Mouse (Mus musculus) stomach, postnatal 0 days (tissue): ENCODE measurements around the gene Casp6. TPM values are rescaled to one million over a fixed set of nuclear protein-coding genes. Genes with fewer than 3 reads are reported as not detected.
A peak's percentile ranks its signal among the peaks of the same experiment; 100 is the strongest.

Experiments used
- ATAC-seq: fragments of 200-750 bp; cut with Nextera tagmentation; 2 replicates; pipeline ENCODE4 v1.8.0; 2017; ENCODE audit not compliant: low FRiP score, low TSS enrichment
- DNase-seq: peaks from one replicate; pipeline ENCODE4 v3.0.0-alpha.2; 2016; ENCODE audit warnings: low spot score
- H3K27ac ChIP-seq: fragments of 300-500 bp; sonication (generic); replicated peaks from 2 replicates; pipeline ENCODE4 v1.5.1; 2014; ENCODE audit warnings: mild to moderate bottlenecking, control low read depth
- H3K27me3 ChIP-seq: fragments of 300-500 bp; sonication (generic); 2 replicates; pipeline ENCODE4 v1.6.1; 2014; ENCODE audit warnings: low read length; ENCODE audit not compliant: control insufficient read depth, insufficient read depth
- H3K36me3 ChIP-seq: fragments of 300-500 bp; sonication (generic); 2 replicates; pipeline ENCODE4 v1.6.1; 2014; ENCODE audit warnings: low read length, mixed read lengths; ENCODE audit not compliant: control insufficient read depth, insufficient read depth
- H3K4me1 ChIP-seq: fragments of 300-500 bp; sonication (generic); replicated peaks from 2 replicates; pipeline ENCODE4 v1.6.1; 2014; ENCODE audit warnings: antibody characterized with exemption; ENCODE audit not compliant: control insufficient read depth, insufficient read depth
- H3K4me2 ChIP-seq: fragments of 300-500 bp; sonication (generic); replicated peaks from 2 replicates; pipeline ENCODE4 v1.6.1; 2014; ENCODE audit warnings: low read depth, mild to moderate bottlenecking, control low read depth, moderate library complexity
- H3K4me3 ChIP-seq: fragments of 300-500 bp; sonication (generic); 2 replicates; pipeline ENCODE4 v1.5.1; 2014; ENCODE audit warnings: low read depth, low read length, control low read depth
- H3K9ac ChIP-seq: fragments of 300-500 bp; sonication (generic); 2 replicates; pipeline ENCODE4 v1.6.1; 2014; ENCODE audit warnings: mild to moderate bottlenecking, low read length, control low read depth, mixed read lengths
- H3K9me3 ChIP-seq: fragments of 300-500 bp; sonication (generic); 2 replicates; pipeline ENCODE4 v1.6.1; 2016; ENCODE audit warnings: low read length; ENCODE audit not compliant: control insufficient read depth
- CTCF ChIP-seq: IDR thresholded peaks from 2 replicates; pipeline ENCODE4 v1.5.1; 2016; ENCODE audit warnings: antibody characterized with exemption, low read depth, mild to moderate bottlenecking, moderate library complexity
- EP300 ChIP-seq: optimal IDR thresholded peaks from 2 replicates; pipeline ENCODE3; 2016; ENCODE audit warnings: antibody characterized with exemption
- WGBS: fragments of 180-500 bp; shearing (Covaris S2); extraction: QIAGEN DNeasy Blood & Tissue Kit; methylation state at CpG from one replicate; pipeline ENCODE4 v1.1.7; 2014; 5-methylcytosine and 5-hydroxymethylcytosine counted together
- polyA plus RNA-seq: library from polyadenylated mRNA; unstranded; fragments of >200 nt; fragmentation: Nextera tagmentation; extraction: Ambion mirVana; gene quantifications from 2 replicates; pipeline ENCODE4 v1.2.1, GENCODE M21; 2015

Casp6 gene
- polyA plus RNA-seq, 1 experiment from 2014 or later: 164 TPM

DNA sequence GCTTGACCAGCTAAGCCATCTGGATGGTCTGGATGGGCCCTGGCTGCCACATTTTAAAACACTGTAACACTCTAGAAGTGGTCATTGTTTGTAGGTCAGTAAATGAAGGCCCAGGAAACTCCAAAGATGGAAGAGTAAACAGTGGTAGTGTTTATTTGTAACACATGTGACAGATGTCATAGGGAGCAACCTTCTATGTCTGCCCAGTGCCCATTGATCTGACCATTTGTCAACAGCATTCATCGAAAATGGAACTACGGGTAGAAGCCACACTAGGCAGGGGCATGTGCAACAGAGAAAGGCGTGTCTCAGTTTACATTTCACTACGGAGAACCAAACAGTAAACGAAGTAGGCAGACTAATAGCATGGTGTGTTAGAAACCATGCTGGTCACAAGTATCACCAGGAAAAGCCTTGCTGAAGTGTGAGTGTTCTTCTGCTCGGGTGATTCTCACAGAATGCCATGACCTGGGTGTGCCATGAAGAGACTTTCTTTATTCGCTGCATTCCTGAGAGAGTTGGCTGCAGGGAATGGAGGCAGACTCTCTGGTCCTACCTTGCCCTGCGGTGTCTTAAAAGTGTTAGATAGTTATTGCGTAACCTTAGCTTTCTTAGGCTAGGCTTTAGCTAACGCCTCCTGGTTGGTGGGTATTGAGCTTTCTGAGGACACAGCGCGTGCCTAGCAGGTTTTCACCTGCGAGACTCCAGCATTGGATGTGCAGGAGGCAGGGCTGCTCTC lies 13.3 kb upstream of the Casp6 start:
- TF ChIP-seq EP300: no peak
- no peak for TF ChIP-seq CTCF
- Histone ChIP-seq H3K9ac (no peak overlapping the region), H3K4me1 (no peaks in the 10 kb centered on the region; the same call in 1 of the 2 replicates), H3K36me3 (no peaks in the 10 kb centered on the region), H3K4me3 (no peak overlapping the region), H3K9me3 (no peaks in the 10 kb centered on the region), H3K27ac (peak overlapping the region; percentile 13; the same call in 1 of the 2 replicates), H3K4me2 (no peak overlapping the region), H3K27me3 (no peaks in the 10 kb centered on the region)
- DNase-seq (no peak), ATAC-seq (peak; percentile 59)
- WGBS: 49% methylated on average over 13 of the region's 13 CpGs

DNA sequence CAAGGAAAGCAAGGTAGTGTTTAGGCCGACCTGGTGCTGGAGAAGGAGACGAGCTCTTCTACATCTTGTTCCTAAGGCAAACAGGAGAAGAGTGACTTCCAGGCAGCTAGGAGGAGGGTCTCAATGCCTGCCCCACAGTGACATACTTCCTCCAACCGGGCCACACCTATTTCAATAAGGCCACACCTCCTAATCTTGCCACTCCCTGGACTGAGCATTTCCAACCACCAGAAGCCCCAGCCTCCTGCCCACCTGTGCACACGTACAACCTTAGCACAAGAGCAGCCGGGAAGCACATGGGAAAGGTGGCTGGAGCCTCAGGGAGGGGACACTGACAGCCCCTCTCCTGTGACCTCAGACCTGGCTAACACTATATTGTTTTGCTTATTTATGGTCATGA lies 9.2 kb upstream of the Casp6 start:
- H3K9me3 ChIP-seq: no peaks in the 10 kb centered on the region
- ATAC-seq (peak; percentile 70), DNase-seq (peak; percentile 31)
- 68% methylated on average over 5 of the region's 5 CpGs for WGBS
- no peak overlapping the region for H3K9ac ChIP-seq
- H3K36me3 ChIP-seq: no peaks in the 10 kb centered on the region
- no peaks in the 10 kb centered on the region for H3K4me1 ChIP-seq
- H3K4me2 ChIP-seq: no peak overlapping the region
- H3K27ac ChIP-seq: no peak overlapping the region
- no peak overlapping the region for H3K4me3 ChIP-seq
- TF ChIP-seq EP300: no peak
- no peak for TF ChIP-seq CTCF
- no peaks in the 10 kb centered on the region for H3K27me3 ChIP-seq

DNA sequence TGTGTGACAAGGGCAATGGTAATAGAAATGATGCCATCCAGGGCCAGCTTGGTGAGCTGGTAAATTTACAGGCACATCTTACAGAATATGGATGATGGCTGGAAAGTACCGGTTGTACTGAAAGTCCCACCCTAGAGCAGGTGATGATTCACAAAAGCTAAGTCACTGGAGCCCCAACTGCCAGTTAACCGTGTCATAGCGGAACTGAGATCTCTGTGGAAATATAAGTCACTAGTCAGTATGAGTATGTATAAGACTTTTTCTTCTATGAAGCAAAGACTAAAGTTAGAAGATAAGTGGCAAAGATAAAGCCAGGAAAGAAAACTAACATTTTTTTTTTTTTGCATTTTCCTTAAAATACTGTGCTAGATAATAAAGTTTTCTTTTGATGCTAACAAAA lies 8.1 kb upstream of the Casp6 start:
- no peak overlapping the region for H3K4me3 ChIP-seq
- no peaks in the 10 kb centered on the region for H3K27me3 ChIP-seq
- H3K9me3 ChIP-seq: no peaks in the 10 kb centered on the region
- ATAC-seq (no peak), DNase-seq (no peak)
- H3K4me2 ChIP-seq: no peak overlapping the region
- no peaks in the 10 kb centered on the region for H3K36me3 ChIP-seq
- TF ChIP-seq CTCF: no peak
- no peak for TF ChIP-seq EP300
- no peaks in the 10 kb centered on the region for H3K4me1 ChIP-seq
- 88% methylated on average over 3 of the region's 3 CpGs for WGBS
- no peak overlapping the region for H3K9ac ChIP-seq
- H3K27ac ChIP-seq: no peak overlapping the region

DNA sequence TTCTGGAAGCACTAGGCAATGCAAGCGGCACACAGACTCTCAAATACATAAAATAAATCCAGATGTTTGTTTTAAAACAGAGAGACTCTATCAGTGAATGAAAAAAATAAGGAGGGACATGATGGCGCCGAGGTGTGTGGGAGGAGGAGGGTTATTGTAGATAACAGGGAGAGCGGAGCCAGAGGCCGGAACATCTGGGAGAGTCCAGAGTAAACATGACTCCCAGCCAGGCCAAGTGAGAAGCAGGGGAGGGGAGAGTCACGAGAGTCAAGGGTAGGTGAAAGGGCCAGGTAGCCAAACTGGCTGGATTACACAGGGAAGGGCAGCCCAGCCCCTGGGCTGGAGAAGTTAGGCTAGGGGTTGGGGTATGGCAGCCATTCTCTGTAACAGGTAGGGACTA lies 4.6 kb upstream of the Casp6 start:
- H3K36me3 ChIP-seq: no peaks in the 10 kb centered on the region
- WGBS: 43% methylated on average over 6 of the region's 6 CpGs
- H3K4me1 ChIP-seq: no peaks in the 10 kb centered on the region
- no peak overlapping the region for H3K4me3 ChIP-seq
- no peak overlapping the region for H3K9ac ChIP-seq
- no peaks in the 10 kb centered on the region for H3K9me3 ChIP-seq
- peak; percentile 41 for ATAC-seq
- DNase-seq: peak; percentile 63
- H3K27me3 ChIP-seq: no peaks in the 10 kb centered on the region
- no peak overlapping the region for H3K27ac ChIP-seq
- H3K4me2 ChIP-seq: no peak overlapping the region
- TF ChIP-seq CTCF: no peak
- no peak for TF ChIP-seq EP300

DNA sequence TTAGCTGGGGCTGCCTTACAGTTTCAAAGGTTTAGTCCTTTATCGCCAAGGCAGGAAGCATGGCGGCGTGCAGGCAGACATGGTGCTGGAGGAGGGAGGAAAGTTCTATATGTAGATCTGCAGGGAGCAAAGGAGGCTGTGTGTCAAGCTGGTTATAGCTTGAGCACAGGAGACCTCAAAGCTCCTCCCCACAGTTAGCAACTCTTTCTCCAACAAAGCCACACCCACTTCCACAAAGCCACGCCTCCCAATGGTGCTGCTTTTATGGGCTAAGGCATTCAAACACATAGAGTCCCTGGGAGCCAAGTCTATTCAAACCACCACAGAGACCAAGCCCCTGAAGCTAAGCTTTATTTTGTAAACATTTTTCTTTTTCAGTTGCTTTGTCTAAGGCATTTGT lies 2.3 kb upstream of the Casp6 start:
- ATAC-seq (no peak), DNase-seq (peak; percentile 45)
- H3K4me1 ChIP-seq: peaks cover 4% of the 10 kb centered on the region; the same call in 1 of the 2 replicates
- no peak overlapping the region for H3K4me3 ChIP-seq
- no peak overlapping the region for H3K27ac ChIP-seq
- no peaks in the 10 kb centered on the region for H3K36me3 ChIP-seq
- WGBS: 69% methylated on average over 4 of the region's 4 CpGs
- H3K9ac ChIP-seq: no peak overlapping the region
- no peak overlapping the region for H3K4me2 ChIP-seq
- H3K27me3 ChIP-seq: no peaks in the 10 kb centered on the region
- TF ChIP-seq CTCF (no peak), EP300 (no peak)
- H3K9me3 ChIP-seq: no peaks in the 10 kb centered on the region

DNA sequence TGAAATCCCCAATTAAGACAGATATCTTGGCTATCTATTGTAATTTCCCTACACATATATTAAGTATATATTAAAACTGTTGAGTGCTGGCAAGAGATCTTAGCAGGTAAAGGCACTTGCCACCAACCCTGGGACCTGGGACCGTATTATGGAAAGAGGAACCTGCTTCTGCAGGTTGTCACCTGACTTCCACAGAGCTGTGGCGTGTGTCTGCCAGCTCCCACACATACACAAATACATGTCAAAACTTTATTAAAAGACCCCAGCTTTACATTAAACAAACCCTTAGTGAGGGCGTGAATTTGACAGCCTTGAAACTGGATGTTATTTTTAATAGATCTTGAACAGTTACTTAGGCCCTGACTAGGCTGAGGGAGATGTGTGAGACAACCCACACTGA lies 2.1 kb downstream of the Casp6 start:
- Histone ChIP-seq H3K4me3 (no peak overlapping the region), H3K9ac (no peak overlapping the region), H3K27ac (no peak overlapping the region), H3K4me2 (no peak overlapping the region; the same call in 1 of the 2 replicates), H3K4me1 (peaks cover 4% of the 10 kb centered on the region; the same call in 1 of the 2 replicates), H3K36me3 (no peaks in the 10 kb centered on the region; the same call in 1 of the 2 replicates), H3K9me3 (no peaks in the 10 kb centered on the region), H3K27me3 (no peaks in the 10 kb centered on the region)
- ATAC-seq: no peak
- 76% methylated on average over 3 of the region's 3 CpGs for WGBS
- TF ChIP-seq EP300: no peak
- DNase-seq: no peak
